Mouse (Mus musculus) skeletal muscle tissue, postnatal 0 days (tissue): ENCODE results near the gene Togaram1. TPM values are rescaled to one million over a fixed set of nuclear protein-coding genes. Genes with fewer than 3 reads are reported as not detected.

Source experiments
- polyA plus RNA-seq: library from polyadenylated mRNA; unstranded; fragments of >200 nt; fragmentation: Nextera tagmentation; extraction: Ambion mirVana; gene quantifications from 2 replicates; pipeline ENCODE4 v1.2.1, GENCODE M21; 2015

Togaram1 gene
- 10.8 and 13.0 TPM in 2 replicates for polyA plus RNA-seq

GRCm38 (mm10) chr12:64965124-64966026, at the start of gene Togaram1, which contains the start of gene Klhl28:
Gene Togaram1, plus strand, starts transcription at chr12:64965804.
Gene Klhl28, minus strand, starts transcription at chr12:64965534.

GRCm38 (mm10) chr12:64917578-64918471, 47.8 kb upstream of the Togaram1 start, which contains the start of gene Gm527:
Gene Gm527, plus strand, starts transcription at chr12:64917906.

GRCm38 (mm10) chr12:65036190-65036870, 70.7 kb downstream of the Togaram1 start, which contains the start of gene Prpf39:
Gene Prpf39, plus strand, starts transcription at chr12:65036333.

Other genes starting within 250 kb of the Togaram1 start
- gene Gm527, start 47.9 kb upstream of the Togaram1 start, polyA plus RNA-seq = 2.1 and 2.9 TPM in 2 replicates
- 8.5 and 10.4 TPM in 2 replicates for gene Klhl28, start 270 bp upstream of the Togaram1 start, polyA plus RNA-seq
- 20.7 and 23.1 TPM in 2 replicates for gene Prpf39, start 70.5 kb downstream of the Togaram1 start, polyA plus RNA-seq
- gene Fkbp3, start 108.2 kb downstream of the Togaram1 start, polyA plus RNA-seq = 540 and 597 TPM in 2 replicates
- 3.2 and 3.4 TPM in 2 replicates for gene Fancm, start 109.8 kb downstream of the Togaram1 start, polyA plus RNA-seq
- gene Mis18bp1, start 206.8 kb downstream of the Togaram1 start, polyA plus RNA-seq = 11.8 and 12.3 TPM in 2 replicates